Mouse (Mus musculus): ENCODE data around the gene Sema4g.
A peak's percentile ranks its signal among the peaks of the same experiment; 100 is the strongest.

Gene Sema4g

GRCm38 (mm10) chr19:45005444-45005843 is 16.5 kb downstream of the Sema4g start, which contains the start of gene Twnk:
Gene Twnk, plus strand, starts transcription at chr19:45005663.
- DNase-seq: peak; percentile 74

GRCm38 (mm10) chr19:45005957-45006712 is 17.2 kb downstream of the Sema4g start, which contains the start of gene Mrpl43:
Gene Mrpl43, minus strand, starts transcription at chr19:45006442.
- peak; percentile 94 for DNase-seq

- DNase-seq: no peak
These were observed 18.1 kb downstream of the Sema4g start for GRCm38 (mm10) chr19:45007021-45007420.

- DNase-seq: peak; percentile 82
These were observed 18.7 kb downstream of the Sema4g start for GRCm38 (mm10) chr19:45007425-45008191.

GRCm38 (mm10) chr19:45010646-45011045 is 21.7 kb downstream of the Sema4g start:
- DNase-seq: no peak

GRCm38 (mm10) chr19:45012219-45012618 is 23.3 kb downstream of the Sema4g start:
- no peak for DNase-seq

- no peak for DNase-seq
These were observed 23.7 kb downstream of the Sema4g start for GRCm38 (mm10) chr19:45012636-45013035.

- no peak for DNase-seq
These were observed 24.8 kb downstream of the Sema4g start for GRCm38 (mm10) chr19:45013581-45014225.

- peak; percentile 57 for DNase-seq
These were observed 25.6 kb downstream of the Sema4g start, which contains the start of gene Lzts2 for GRCm38 (mm10) chr19:45014335-45014971. Gene Lzts2, plus strand, starts transcription at chr19:45014414.

GRCm38 (mm10) chr19:45014981-45015402 is 26.1 kb downstream of the Sema4g start:
- DNase-seq: peak; percentile 91

- DNase-seq: peak; percentile 69
These were observed 26.8 kb downstream of the Sema4g start for GRCm38 (mm10) chr19:45015518-45016281.

- peak; percentile 88 for DNase-seq
These were observed 27.7 kb downstream of the Sema4g start for GRCm38 (mm10) chr19:45016341-45017215.

GRCm38 (mm10) chr19:45017216-45017771 is 28.4 kb downstream of the Sema4g start:
- DNase-seq: peak; percentile 85

- DNase-seq: peak; percentile 89
These were observed 29.0 kb downstream of the Sema4g start for GRCm38 (mm10) chr19:45017909-45018308.

- no peak for DNase-seq
These were observed 29.5 kb downstream of the Sema4g start for GRCm38 (mm10) chr19:45018351-45018831.

GRCm38 (mm10) chr19:45020348-45020747 is 31.4 kb downstream of the Sema4g start:
- DNase-seq: peak; percentile 58

- DNase-seq: no peak
These were observed 32.5 kb downstream of the Sema4g start for GRCm38 (mm10) chr19:45021362-45021761.

GRCm38 (mm10) chr19:45023993-45024392 is 35.1 kb downstream of the Sema4g start:
- DNase-seq: no peak

GRCm38 (mm10) chr19:45024775-45025174 is 35.9 kb downstream of the Sema4g start:
- no peak for DNase-seq

- DNase-seq: no peak
These were observed 37.2 kb downstream of the Sema4g start for GRCm38 (mm10) chr19:45025937-45026568.
